Mouse (Mus musculus): Measurements from ENCODE around the gene Prss56. TPM values are rescaled to one million over a fixed set of nuclear protein-coding genes. Genes with fewer than 3 reads are reported as not detected.

Gene Prss56
- not detected in 2 replicates for polyA plus RNA-seq (2012; ENCODE audit: low replicate concordance)

DNA sequence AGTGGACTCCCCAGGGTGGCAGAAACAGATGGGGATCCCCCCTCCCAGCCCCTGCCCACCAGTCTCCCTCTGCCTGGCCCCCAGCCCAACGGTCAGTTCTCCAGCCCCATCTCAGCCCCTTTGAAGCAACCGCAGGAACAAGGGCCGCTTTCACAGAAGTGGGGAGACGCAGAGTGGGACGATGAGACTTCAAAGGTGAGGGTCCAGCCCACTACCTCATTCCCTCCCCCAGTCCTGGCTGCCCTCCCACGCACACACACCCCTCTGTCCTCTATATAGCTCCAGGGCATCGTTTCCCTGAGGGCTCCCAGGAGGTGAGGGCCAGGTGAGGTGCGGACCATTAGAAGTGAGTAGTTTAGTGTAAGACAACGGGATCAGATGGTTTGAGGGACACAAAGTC, at the start of gene Prss56:
Gene Prss56 (plus strand): TSS at position 301 of the 400 bp plus-strand sequence.

DNA sequence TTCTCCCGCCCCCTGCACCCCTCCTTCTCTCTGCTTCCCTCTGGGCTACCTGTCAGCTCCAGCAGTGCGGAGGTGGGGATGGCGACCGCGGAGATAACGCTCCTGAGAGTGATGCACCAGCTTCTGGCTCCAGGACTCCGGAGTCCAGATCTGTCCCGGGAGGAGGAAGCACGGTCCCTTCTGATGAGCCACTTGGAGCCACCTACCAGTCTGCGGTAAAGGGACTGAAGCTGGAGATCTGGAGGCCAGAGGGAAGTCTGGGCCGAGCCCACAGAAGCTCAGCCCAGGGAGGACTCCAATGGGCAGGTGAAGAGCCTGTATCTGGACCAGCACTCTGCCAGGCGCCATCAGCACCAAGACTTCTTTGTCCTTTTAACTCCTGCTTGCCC, 26.9 kb upstream of the Prss56 start, which contains the start of gene Ecel1:
Gene Ecel1 (minus strand): TSS at position 323 of the 389 bp plus-strand sequence.

DNA sequence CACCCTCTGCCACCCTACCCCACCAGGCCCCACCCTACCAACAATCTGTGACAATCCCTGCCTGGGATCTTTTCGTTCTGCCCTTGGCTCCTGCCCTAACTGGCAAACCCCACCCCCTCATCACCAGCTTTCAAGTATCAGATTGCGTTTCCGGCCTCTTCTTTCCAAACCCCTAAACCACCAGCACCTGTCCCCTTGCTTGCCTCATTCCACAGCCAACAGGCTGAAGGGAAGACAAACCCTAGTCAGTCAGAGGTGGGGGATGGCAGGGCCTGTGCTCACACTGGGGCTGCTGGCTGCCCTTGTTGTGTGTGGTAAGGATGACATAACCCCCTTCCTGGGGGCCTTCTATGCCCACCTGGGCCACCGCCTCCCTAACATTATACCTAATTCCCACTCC, 7.3 kb downstream of the Prss56 start, which contains the start of gene Chrnd:
Gene Chrnd (plus strand): TSS at position 179 of the 400 bp plus-strand sequence.

DNA sequence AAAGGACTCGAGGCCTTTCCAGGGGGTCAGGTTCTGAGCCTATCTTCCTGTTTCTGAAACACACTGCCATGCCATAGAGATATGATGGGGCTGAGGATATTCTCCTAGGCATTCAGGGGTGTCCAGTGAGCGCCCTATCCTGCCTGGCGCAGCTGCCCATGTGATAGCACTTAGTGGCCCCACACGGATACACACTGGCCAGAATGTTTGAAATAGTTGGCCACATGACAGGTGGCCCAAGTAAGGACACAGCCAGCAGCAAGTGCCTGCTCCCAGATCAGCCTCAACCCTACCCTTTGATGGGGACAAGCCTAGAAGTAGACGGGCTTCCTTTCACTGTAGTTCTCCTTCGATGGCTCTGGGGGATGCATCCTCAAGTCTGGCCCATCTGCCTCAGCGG, 21.4 kb downstream of the Prss56 start, which contains the start of gene Chrng:
Gene Chrng (plus strand): TSS at position 193 of the 400 bp plus-strand sequence.

DNA sequence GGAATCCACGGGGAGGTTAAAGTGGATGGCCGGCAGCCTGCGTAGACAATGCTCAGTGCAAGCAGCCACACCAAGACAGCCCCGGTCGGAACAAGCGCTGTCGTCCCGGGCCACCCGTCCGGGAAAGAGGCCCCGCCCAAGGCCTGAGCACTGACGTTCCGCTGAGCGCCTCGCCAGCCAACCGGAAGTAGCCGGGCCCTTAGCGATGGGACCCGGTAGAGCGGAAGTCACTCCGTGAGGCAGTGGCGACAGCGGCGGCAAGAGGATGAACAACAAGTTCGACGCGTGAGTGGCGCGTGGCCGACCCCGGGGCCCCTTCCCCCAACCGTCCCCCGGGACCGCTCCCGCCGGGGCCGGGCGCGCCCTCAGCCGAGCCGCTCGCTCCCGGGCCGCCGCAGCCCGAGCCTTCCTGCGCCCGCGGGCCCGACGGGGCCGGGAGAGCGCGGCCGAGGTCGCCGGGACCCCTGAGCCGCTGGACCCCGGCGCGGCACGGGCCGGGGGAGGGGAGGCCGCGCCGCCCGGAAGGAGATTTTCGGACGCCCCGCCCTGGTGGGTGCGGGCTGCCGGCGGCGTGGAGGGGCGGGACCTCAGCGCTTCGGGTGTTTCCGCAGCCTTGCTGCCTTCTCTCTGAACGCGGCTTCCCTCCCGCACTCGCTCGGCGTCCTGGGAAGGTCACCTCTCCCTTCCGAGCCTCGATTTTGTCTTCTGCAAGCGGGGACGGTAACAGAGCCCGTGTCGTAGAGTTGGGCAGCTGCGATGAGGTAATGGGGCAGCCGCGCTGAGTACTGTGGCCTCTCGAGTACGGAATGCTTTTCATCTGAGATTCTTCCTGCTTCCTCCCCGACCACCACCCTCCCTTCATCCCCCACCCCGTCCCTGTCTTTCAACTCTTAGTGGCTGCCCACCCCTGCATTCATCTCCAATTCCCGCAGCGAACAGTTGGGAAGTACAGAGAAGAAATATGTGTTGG, 30.9 kb downstream of the Prss56 start, which contains the start of gene Eif4e2:
Gene Eif4e2 (plus strand): TSS at position 180 of the 970 bp plus-strand sequence.

Other genes starting within 250 kb of the Prss56 start
- not detected in 2 replicates for gene Alppl2, start 93.4 kb upstream of the Prss56 start, polyA plus RNA-seq (2012; ENCODE audit: low replicate concordance)
- not detected in 2 replicates for gene Alpi, start 81.7 kb upstream of the Prss56 start, polyA plus RNA-seq (2012; ENCODE audit: low replicate concordance)
- gene Akp3, start 58.3 kb upstream of the Prss56 start, polyA plus RNA-seq (2012; ENCODE audit: low replicate concordance): 0.15 TPM in 1 of 2 replicates, not detected in the other
- gene Ecel1, start 26.8 kb upstream of the Prss56 start, polyA plus RNA-seq (2012; ENCODE audit: low replicate concordance): 0.08 TPM in 1 of 2 replicates, not detected in the other
- not detected in 2 replicates for gene Chrnd, start 7.3 kb downstream of the Prss56 start, polyA plus RNA-seq (2012; ENCODE audit: low replicate concordance)
- gene Chrng, start 21.3 kb downstream of the Prss56 start, polyA plus RNA-seq (2012; ENCODE audit: low replicate concordance): not detected in 2 replicates
- 18.5 and 23.0 TPM in 2 replicates for gene Eif4e2, start 30.6 kb downstream of the Prss56 start, polyA plus RNA-seq (2012; ENCODE audit: low replicate concordance)
- 0.64 and 1.2 TPM in 2 replicates for gene Efhd1, start 81.0 kb downstream of the Prss56 start, polyA plus RNA-seq (2012; ENCODE audit: low replicate concordance)
- 7.8 and 11.5 TPM in 2 replicates for gene Gigyf2, start 143.7 kb downstream of the Prss56 start, polyA plus RNA-seq (2012; ENCODE audit: low replicate concordance)
- not detected in 2 replicates for gene Kcnj13, start 211.4 kb downstream of the Prss56 start, polyA plus RNA-seq (2012; ENCODE audit: low replicate concordance)

Data from leukemia stem cell, adult 10-12 weeks (primary cell).